Mouse (Mus musculus) liver, postnatal 0 days (tissue): Measurements from ENCODE around the gene Ttc29. TPM values are rescaled to one million over a fixed set of nuclear protein-coding genes. Genes with fewer than 3 reads are reported as not detected.

ENCODE experiments used
- ATAC-seq: fragments of 200-750 bp; cut with Nextera tagmentation; 2 replicates; pipeline ENCODE4 v1.8.0; 2017; ENCODE audit warnings: mild to moderate bottlenecking, moderate library complexity
- DNase-seq: peaks from one replicate; pipeline ENCODE4 v3.0.0-alpha.2; 2016
- H3K27ac ChIP-seq: fragments of 300-500 bp; sonication (generic); 2 replicates; pipeline ENCODE4 v1.5.1; 2014; ENCODE audit warnings: antibody characterized with exemption, moderate library complexity, mild to moderate bottlenecking, low read depth
- H3K27me3 ChIP-seq: fragments of 300-500 bp; sonication (generic); 2 replicates; pipeline ENCODE4 v1.6.1; 2014; ENCODE audit warnings: low read length, control low read depth, mixed read lengths; ENCODE audit not compliant: insufficient read depth
- H3K36me3 ChIP-seq: fragments of 300-500 bp; sonication (generic); replicated peaks from 2 replicates; pipeline ENCODE4 v1.6.1; 2014; ENCODE audit warnings: mild to moderate bottlenecking, control low read depth, low read length, moderate library complexity, mixed read lengths; ENCODE audit not compliant: insufficient read depth
- H3K4me1 ChIP-seq: fragments of 300-500 bp; sonication (generic); 2 replicates; pipeline ENCODE4 v1.6.1; 2014; ENCODE audit warnings: antibody characterized with exemption, mild to moderate bottlenecking, control low read depth; ENCODE audit not compliant: insufficient read depth
- H3K4me2 ChIP-seq: fragments of 300-500 bp; sonication (generic); 2 replicates; pipeline ENCODE4 v1.6.1; 2014; ENCODE audit warnings: low read depth, mild to moderate bottlenecking, low read length, moderate library complexity, mixed read lengths
- H3K4me3 ChIP-seq: fragments of 300-500 bp; sonication (generic); 2 replicates; pipeline ENCODE4 v1.5.1; 2014; ENCODE audit warnings: low read depth, low read length
- H3K9ac ChIP-seq: fragments of 300-500 bp; sonication (generic); replicated peaks from 2 replicates; pipeline ENCODE4 v1.6.1; 2014; ENCODE audit warnings: mild to moderate bottlenecking, moderate library complexity
- H3K9me3 ChIP-seq: fragments of 300-500 bp; sonication (generic); 2 replicates; pipeline ENCODE4 v1.6.1; 2016; ENCODE audit warnings: mild to moderate bottlenecking, control low read depth, low read length, mixed read lengths
- CTCF ChIP-seq: sonication (generic); IDR thresholded peaks from 2 replicates; pipeline ENCODE4 v1.5.1; 2016; ENCODE audit warnings: antibody characterized with exemption, low read depth
- EP300 ChIP-seq: IDR thresholded peaks from 2 replicates; pipeline ENCODE4 v1.6.1; 2016; ENCODE audit warnings: antibody characterized with exemption, low read depth, mild to moderate bottlenecking
- WGBS: fragments of 180-500 bp; shearing (Covaris S2); extraction: QIAGEN DNeasy Blood & Tissue Kit; methylation state at CpG from one replicate; pipeline ENCODE4 v1.1.7; 2014; ENCODE audit not compliant: insufficient replicate concordance; 5-methylcytosine and 5-hydroxymethylcytosine counted together
- polyA plus RNA-seq: library from polyadenylated mRNA; unstranded; fragments of >200 nt; fragmentation: Nextera tagmentation; extraction: Ambion mirVana; gene quantifications from 2 replicates; pipeline ENCODE4 v1.2.1, GENCODE M21; 2015

Ttc29 gene
- polyA plus RNA-seq, 1 experiment from 2014 or later = not detected

- Histone ChIP-seq H3K36me3 (no peaks in the 10 kb centered on the region), H3K4me2 (no peak overlapping the region), H3K4me1 (no peaks in the 10 kb centered on the region), H3K27me3 (no peaks in the 10 kb centered on the region), H3K9ac (no peak overlapping the region), H3K9me3 (no peaks in the 10 kb centered on the region), H3K27ac (no peak overlapping the region), H3K4me3 (no peak overlapping the region)
- TF ChIP-seq CTCF = no peak
- no peak for TF ChIP-seq EP300
- 42% methylated on average over 3 of the region's 3 CpGs for WGBS
- DNase-seq (no peak), ATAC-seq (no peak)
Measured at GRCm38 (mm10) chr8:78214645-78215044, 1.5 kb downstream of the Ttc29 start.

GRCm38 (mm10) chr8:78226087-78226486 is 13.0 kb downstream of the Ttc29 start:
- Histone ChIP-seq H3K27ac (no peak overlapping the region), H3K4me2 (no peak overlapping the region), H3K9me3 (no peaks in the 10 kb centered on the region), H3K4me1 (no peaks in the 10 kb centered on the region), H3K9ac (no peak overlapping the region), H3K36me3 (no peaks in the 10 kb centered on the region), H3K27me3 (no peaks in the 10 kb centered on the region), H3K4me3 (no peak overlapping the region)
- ATAC-seq (no peak), DNase-seq (no peak)
- 66% methylated on average over 4 of the region's 4 CpGs for WGBS
- TF ChIP-seq EP300 (no peak), CTCF (no peak)

GRCm38 (mm10) chr8:78230721-78231120 is 17.6 kb downstream of the Ttc29 start:
- H3K4me1 ChIP-seq = no peaks in the 10 kb centered on the region
- H3K36me3 ChIP-seq = no peaks in the 10 kb centered on the region
- 72% methylated on average over 2 of the region's 2 CpGs for WGBS
- H3K27me3 ChIP-seq = no peaks in the 10 kb centered on the region
- no peak overlapping the region for H3K27ac ChIP-seq
- DNase-seq = no peak
- H3K9me3 ChIP-seq = no peaks in the 10 kb centered on the region
- H3K4me3 ChIP-seq = no peak overlapping the region
- no peak overlapping the region for H3K9ac ChIP-seq
- TF ChIP-seq CTCF (no peak), EP300 (no peak)
- no peak overlapping the region for H3K4me2 ChIP-seq
- ATAC-seq = no peak

- Histone ChIP-seq H3K4me3 (no peak overlapping the region), H3K36me3 (no peaks in the 10 kb centered on the region), H3K4me2 (no peak overlapping the region), H3K27me3 (no peaks in the 10 kb centered on the region), H3K9me3 (no peaks in the 10 kb centered on the region), H3K4me1 (no peaks in the 10 kb centered on the region), H3K27ac (no peak overlapping the region), H3K9ac (no peak overlapping the region)
- WGBS = 65% methylated on average over 14 of the region's 14 CpGs
- ATAC-seq = no peak
- TF ChIP-seq EP300 = no peak
- no peak for DNase-seq
Measured at GRCm38 (mm10) chr8:78232870-78233707, 20.0 kb downstream of the Ttc29 start.

- H3K36me3 ChIP-seq = no peaks in the 10 kb centered on the region
- no peaks in the 10 kb centered on the region for H3K27me3 ChIP-seq
- ATAC-seq = no peak
- no peaks in the 10 kb centered on the region for H3K4me1 ChIP-seq
- WGBS = 79% methylated on average over 7 of the region's 7 CpGs
- H3K27ac ChIP-seq = no peak overlapping the region
- no peak overlapping the region for H3K9ac ChIP-seq
- H3K9me3 ChIP-seq = no peaks in the 10 kb centered on the region
- DNase-seq = no peak
- TF ChIP-seq EP300 (no peak), CTCF (no peak)
- H3K4me2 ChIP-seq = no peak overlapping the region
- H3K4me3 ChIP-seq = no peak overlapping the region
Measured at GRCm38 (mm10) chr8:78233708-78234201, 20.7 kb downstream of the Ttc29 start.

GRCm38 (mm10) chr8:78237972-78238675 is 25.0 kb downstream of the Ttc29 start:
- H3K27me3 ChIP-seq = no peaks in the 10 kb centered on the region
- no peak for ATAC-seq
- 36% methylated on average over 6 of the region's 6 CpGs for WGBS

More at GRCm38 (mm10) chr8:78237972-78238675, 25.0 kb downstream of the Ttc29 start:
- TF ChIP-seq CTCF (peak; percentile 62), EP300 (peak; percentile 40; the same call in 1 of the 2 replicates)
- no peaks in the 10 kb centered on the region for H3K9me3 ChIP-seq
- H3K4me2 ChIP-seq = no peak overlapping the region
- no peak overlapping the region for H3K9ac ChIP-seq
- no peak overlapping the region for H3K4me3 ChIP-seq
- no peaks in the 10 kb centered on the region for H3K4me1 ChIP-seq
- DNase-seq = no peak
- no peak overlapping the region for H3K27ac ChIP-seq
- H3K36me3 ChIP-seq = no peaks in the 10 kb centered on the region
